Mouse (Mus musculus): ENCODE measurements around the gene Pias4. TPM values are rescaled to one million over a fixed set of nuclear protein-coding genes. Genes with fewer than 3 reads are reported as not detected.

The Pias4 gene
- total and polyA plus RNA-seq, 2 experiments, result 8.9 to 17.8 TPM

- WGBS, result under 1% methylated on average over 85 of the region's 89 CpGs
- H3K4me1 ChIP-seq (ENCODE audit: control insufficient read depth, insufficient read depth, low read length), result peaks cover 22% of the 10 kb centered on the region
These were observed 30.2 kb downstream of the Pias4 start for GRCm38 (mm10) chr10:81137252-81138130.

GRCm38 (mm10) chr10:81136706-81137231 lies 31.0 kb downstream of the Pias4 start:
- Histone ChIP-seq H3K9ac (ENCODE audit: low read depth, low read length) (peak overlapping the region; percentile 96), H3K27me3 (ENCODE audit: control insufficient read depth, insufficient read depth, low read length) (no peaks in the 10 kb centered on the region), H3K79me2 (ENCODE audit: control insufficient read depth, insufficient read depth, low read length) (peaks cover 41% of the 10 kb centered on the region), H3K36me3 (ENCODE audit: control insufficient read depth, insufficient read depth, low read length) (no peaks in the 10 kb centered on the region), H3K4me3 (ENCODE audit: insufficient read depth, low read depth, low read length) (peak overlapping the region; percentile 97), H3K4me1 (ENCODE audit: control insufficient read depth, insufficient read depth, low read length) (peaks cover 22% of the 10 kb centered on the region), H3K27ac (replicated peaks; ENCODE audit: insufficient read depth, low read depth, low read length) (peak overlapping the region; percentile 99)
- peak; percentile 71 for DNase-seq (ENCODE audit: extremely low read depth, low read depth, low spot score)
- TF ChIP-seq CTCF (IDR thresholded peaks at IDR 0.05; ENCODE audit: low read depth, low read length) (no peak), POLR2A (IDR thresholded peaks at IDR 0.05; ENCODE audit: extremely low read depth, insufficient read depth, low read length) (peak; percentile 35; the same call in 1 of the 2 replicates)
- WGBS, result 2% methylated on average over 43 of the region's 50 CpGs

More at GRCm38 (mm10) chr10:81137252-81138130, 30.2 kb downstream of the Pias4 start:
- peak; percentile 95 for DNase-seq (ENCODE audit: extremely low read depth, low read depth, low spot score)
- Histone ChIP-seq H3K79me2 (ENCODE audit: control insufficient read depth, insufficient read depth, low read length) (peaks cover 47% of the 10 kb centered on the region), H3K4me3 (ENCODE audit: insufficient read depth, low read depth, low read length) (peak overlapping the region; percentile 97), H3K9ac (ENCODE audit: low read depth, low read length) (peak overlapping the region; percentile 84), H3K27me3 (ENCODE audit: control insufficient read depth, insufficient read depth, low read length) (no peaks in the 10 kb centered on the region), H3K36me3 (ENCODE audit: control insufficient read depth, insufficient read depth, low read length) (no peaks in the 10 kb centered on the region), H3K27ac (replicated peaks; ENCODE audit: insufficient read depth, low read depth, low read length) (peak overlapping the region; percentile 93)
- TF ChIP-seq POLR2A (IDR thresholded peaks at IDR 0.05; ENCODE audit: extremely low read depth, insufficient read depth, low read length) (peak; percentile 50; the same call in 1 of the 2 replicates), CTCF (IDR thresholded peaks at IDR 0.05; ENCODE audit: low read depth, low read length) (no peak)

GRCm38 (mm10) chr10:81135831-81136705 lies 31.7 kb downstream of the Pias4 start:
- DNase-seq (ENCODE audit: extremely low read depth, low read depth, low spot score), result peak; percentile 70
- H3K36me3 ChIP-seq (ENCODE audit: control insufficient read depth, insufficient read depth, low read length), result no peaks in the 10 kb centered on the region
- H3K27ac ChIP-seq (replicated peaks; ENCODE audit: insufficient read depth, low read depth, low read length), result peak overlapping the region; percentile 99
- under 1% methylated on average over 71 of the region's 86 CpGs for WGBS
- TF ChIP-seq POLR2A (IDR thresholded peaks at IDR 0.05; ENCODE audit: extremely low read depth, insufficient read depth, low read length), result peak; percentile 60; the same call in 1 of the 2 replicates
- no peak for TF ChIP-seq CTCF (IDR thresholded peaks at IDR 0.05; ENCODE audit: low read depth, low read length)
- peak overlapping the region; percentile 96 for H3K9ac ChIP-seq (ENCODE audit: low read depth, low read length)
- peaks cover 34% of the 10 kb centered on the region for H3K79me2 ChIP-seq (ENCODE audit: control insufficient read depth, insufficient read depth, low read length)
- peak overlapping the region; percentile 97 for H3K4me3 ChIP-seq (ENCODE audit: insufficient read depth, low read depth, low read length)
- H3K27me3 ChIP-seq (ENCODE audit: control insufficient read depth, insufficient read depth, low read length), result no peaks in the 10 kb centered on the region
- peaks cover 22% of the 10 kb centered on the region for H3K4me1 ChIP-seq (ENCODE audit: control insufficient read depth, insufficient read depth, low read length)

GRCm38 (mm10) chr10:81134966-81135681 lies 32.6 kb downstream of the Pias4 start, which contains the start of gene Zbtb7a:
Gene Zbtb7a, plus strand, starts transcription at chr10:81135220.
- DNase-seq (ENCODE audit: extremely low read depth, low read depth, low spot score), result no peak
- Histone ChIP-seq H3K9ac (ENCODE audit: low read depth, low read length) (peak within 1 kb of the TSS; percentile 96), H3K36me3 (ENCODE audit: control insufficient read depth, insufficient read depth, low read length) (no peaks in the 10 kb centered on the region), H3K79me2 (ENCODE audit: control insufficient read depth, insufficient read depth, low read length) (peaks cover 24% of the 10 kb centered on the region), H3K27ac (replicated peaks; ENCODE audit: insufficient read depth, low read depth, low read length) (peak within 1 kb of the TSS; percentile 99), H3K4me1 (ENCODE audit: control insufficient read depth, insufficient read depth, low read length) (peaks cover 14% of the 10 kb centered on the region), H3K4me3 (ENCODE audit: insufficient read depth, low read depth, low read length) (peak within 1 kb of the TSS; percentile 97), H3K27me3 (ENCODE audit: control insufficient read depth, insufficient read depth, low read length) (no peaks in the 10 kb centered on the region)
- TF ChIP-seq POLR2A (IDR thresholded peaks at IDR 0.05; ENCODE audit: extremely low read depth, insufficient read depth, low read length), result 0 out of 2 replicates have a peak, but pooled peaks have one; percentile 3
- TF ChIP-seq CTCF (IDR thresholded peaks at IDR 0.05; ENCODE audit: low read depth, low read length), result no peak
- WGBS, result 5% methylated on average over 40 of the region's 41 CpGs

- peak overlapping the region; percentile 32 for H3K9ac ChIP-seq (ENCODE audit: low read depth, low read length)
- WGBS, result 20% methylated on average over 16 of the region's 16 CpGs
- peaks cover 15% of the 10 kb centered on the region; the same call in 1 of the 2 replicates for H3K79me2 ChIP-seq (ENCODE audit: control insufficient read depth, insufficient read depth, low read length)
- no peaks in the 10 kb centered on the region for H3K27me3 ChIP-seq (ENCODE audit: control insufficient read depth, insufficient read depth, low read length)
- DNase-seq (ENCODE audit: extremely low read depth, low read depth, low spot score), result peak; percentile 60
- H3K27ac ChIP-seq (replicated peaks; ENCODE audit: insufficient read depth, low read depth, low read length), result peak overlapping the region; percentile 56
- TF ChIP-seq POLR2A (IDR thresholded peaks at IDR 0.05; ENCODE audit: extremely low read depth, insufficient read depth, low read length) (0 out of 2 replicates have a peak, but pooled peaks have one; percentile 11), CTCF (IDR thresholded peaks at IDR 0.05; ENCODE audit: low read depth, low read length) (no peak)
- peaks cover 13% of the 10 kb centered on the region for H3K4me1 ChIP-seq (ENCODE audit: control insufficient read depth, insufficient read depth, low read length)
- H3K36me3 ChIP-seq (ENCODE audit: control insufficient read depth, insufficient read depth, low read length), result no peaks in the 10 kb centered on the region
- H3K4me3 ChIP-seq (ENCODE audit: insufficient read depth, low read depth, low read length), result peak overlapping the region; percentile 24; the same call in 1 of the 2 replicates
These were observed 33.5 kb downstream of the Pias4 start for GRCm38 (mm10) chr10:81134181-81134587.
